Mouse (Mus musculus) liver, embryonic 13.5 days (tissue): ENCODE measurements around the gene Kdm6a. TPM values are rescaled to one million over a fixed set of nuclear protein-coding genes. Genes with fewer than 3 reads are reported as not detected.
A peak's percentile ranks its signal among the peaks of the same experiment; 100 is the strongest.

Experiments used
- ATAC-seq: fragments of 200-750 bp; cut with Nextera tagmentation; 2 replicates; pipeline ENCODE4 v1.8.0; 2017; ENCODE audit warnings: low read depth, mild to moderate bottlenecking, moderate number of reproducible peaks, moderate library complexity
- DNase-seq: peaks from one replicate; pipeline ENCODE4 v3.0.0; 2022
- H3K27ac ChIP-seq: fragments of 300-500 bp; sonication (generic); 2 replicates; pipeline ENCODE4 v1.5.1; 2015; ENCODE audit warnings: moderate library complexity, mild to moderate bottlenecking, inconsistent platforms
- H3K27me3 ChIP-seq: fragments of 300-500 bp; sonication (generic); 2 replicates; pipeline ENCODE4 v1.6.1; 2015; ENCODE audit warnings: mild to moderate bottlenecking, inconsistent platforms
- H3K36me3 ChIP-seq: fragments of 300-500 bp; sonication (generic); 2 replicates; pipeline ENCODE4 v1.6.1; 2015; ENCODE audit warnings: mild to moderate bottlenecking, inconsistent platforms
- H3K4me1 ChIP-seq: fragments of 300-500 bp; sonication (generic); replicated peaks from 2 replicates; pipeline ENCODE4 v1.6.1; 2015; ENCODE audit warnings: inconsistent platforms
- H3K4me2 ChIP-seq: fragments of 300-500 bp; sonication (generic); 2 replicates; pipeline ENCODE4 v1.6.1; 2015; ENCODE audit warnings: inconsistent platforms, mild to moderate bottlenecking, moderate library complexity
- H3K4me3 ChIP-seq: fragments of 300-500 bp; sonication (generic); replicated peaks from 2 replicates; pipeline ENCODE4 v1.5.1; 2015; ENCODE audit warnings: mild to moderate bottlenecking, inconsistent platforms
- H3K9ac ChIP-seq: fragments of 300-500 bp; sonication (generic); 2 replicates; pipeline ENCODE4 v1.6.1; 2015; ENCODE audit warnings: mild to moderate bottlenecking, inconsistent platforms
- H3K9me3 ChIP-seq: fragments of 300-500 bp; sonication (generic); replicated peaks from 2 replicates; pipeline ENCODE4 v1.6.1; 2016; ENCODE audit warnings: inconsistent platforms
- WGBS: fragments of 180-500 bp; shearing (Covaris S2); methylation state at CpG from one replicate; pipeline ENCODE4 v1.1.7; 2015; ENCODE audit not compliant: insufficient replicate concordance; 5-methylcytosine and 5-hydroxymethylcytosine counted together
- polyA plus RNA-seq: library from polyadenylated mRNA; unstranded; fragments of >200 nt; fragmentation: Nextera tagmentation; extraction: Ambion mirVana; gene quantifications from 2 replicates; pipeline ENCODE4 v1.2.1, GENCODE M21; 2015

Gene Kdm6a
- polyA plus RNA-seq = 11.1 and 18.3 TPM in 2 replicates

GRCm38 (mm10) chrX:18162192-18162857, at the start of gene Kdm6a:
Gene Kdm6a, plus strand, starts transcription at chrX:18162575.
- Histone ChIP-seq H3K9ac (peak within 1 kb of the TSS; percentile 96), H3K9me3 (no peaks in the 10 kb centered on the region), H3K4me2 (peak within 1 kb of the TSS; percentile 85), H3K4me3 (peak within 1 kb of the TSS; percentile 84), H3K36me3 (no peaks in the 10 kb centered on the region), H3K27ac (peak within 1 kb of the TSS; percentile 96), H3K4me1 (peaks cover 7% of the 10 kb centered on the region; the same call in 1 of the 2 replicates), H3K27me3 (no peaks in the 10 kb centered on the region)
- WGBS = under 1% methylated on average over 49 of the region's 50 CpGs
- peak; percentile 95 for ATAC-seq
- DNase-seq = peak; percentile 98

GRCm38 (mm10) chrX:18145557-18145956, 16.8 kb upstream of the Kdm6a start, which contains the start of gene Dusp21:
Gene Dusp21, plus strand, starts transcription at chrX:18145857.
- Histone ChIP-seq H3K4me2 (no peak within 1 kb of the TSS), H3K27ac (no peak within 1 kb of the TSS), H3K9me3 (no peaks in the 10 kb centered on the region), H3K27me3 (no peaks in the 10 kb centered on the region), H3K9ac (no peak within 1 kb of the TSS), H3K4me1 (no peaks in the 10 kb centered on the region), H3K4me3 (no peak within 1 kb of the TSS), H3K36me3 (no peaks in the 10 kb centered on the region)
- DNase-seq (no peak), ATAC-seq (no peak)
- WGBS = 96% methylated on average over 1 of the region's 1 CpGs

- H3K4me2 ChIP-seq = peak overlapping the region; percentile 85
These were observed 1.5 kb upstream of the Kdm6a start for GRCm38 (mm10) chrX:18160734-18161442.

GRCm38 (mm10) chrX:18161796-18162191, 581 bp upstream of the Kdm6a start:
- Histone ChIP-seq H3K9me3 (no peaks in the 10 kb centered on the region), H3K27ac (peak overlapping the region; percentile 74), H3K4me2 (peak overlapping the region; percentile 85), H3K27me3 (no peaks in the 10 kb centered on the region), H3K4me1 (peaks cover 2% of the 10 kb centered on the region; the same call in 1 of the 2 replicates), H3K9ac (peak overlapping the region; percentile 82), H3K36me3 (no peaks in the 10 kb centered on the region), H3K4me3 (peak overlapping the region; percentile 84)
- WGBS = 1% methylated on average over 27 of the region's 28 CpGs
- ATAC-seq = peak; percentile 55
- DNase-seq = peak; percentile 37

More at GRCm38 (mm10) chrX:18160734-18161442, 1.5 kb upstream of the Kdm6a start:
- Histone ChIP-seq H3K9ac (no peak overlapping the region; the same call in 1 of the 2 replicates), H3K9me3 (no peaks in the 10 kb centered on the region), H3K27ac (no peak overlapping the region), H3K27me3 (no peaks in the 10 kb centered on the region), H3K36me3 (no peaks in the 10 kb centered on the region), H3K4me3 (no peak overlapping the region), H3K4me1 (no peaks in the 10 kb centered on the region)
- 48% methylated on average over 4 of the region's 4 CpGs for WGBS
- ATAC-seq (no peak), DNase-seq (no peak)

- DNase-seq (peak; percentile 40), ATAC-seq (peak; percentile 24)
- Histone ChIP-seq H3K9ac (peak overlapping the region; percentile 96), H3K4me3 (peak overlapping the region; percentile 84), H3K9me3 (no peaks in the 10 kb centered on the region), H3K27me3 (no peaks in the 10 kb centered on the region), H3K27ac (peak overlapping the region; percentile 96), H3K36me3 (no peaks in the 10 kb centered on the region), H3K4me1 (peaks cover 8% of the 10 kb centered on the region; the same call in 1 of the 2 replicates), H3K4me2 (peak overlapping the region; percentile 55)
- under 1% methylated on average over 88 of the region's 95 CpGs for WGBS
These were observed 721 bp downstream of the Kdm6a start for GRCm38 (mm10) chrX:18162861-18163731.

- H3K27ac ChIP-seq = peak overlapping the region; percentile 96
- H3K4me3 ChIP-seq = peak overlapping the region; percentile 84
- no peaks in the 10 kb centered on the region for H3K9me3 ChIP-seq
- peaks cover 8% of the 10 kb centered on the region; the same call in 1 of the 2 replicates for H3K4me1 ChIP-seq
- H3K9ac ChIP-seq = peak overlapping the region; percentile 96
- peak overlapping the region; percentile 55 for H3K4me2 ChIP-seq
- DNase-seq (peak; percentile 42), ATAC-seq (no peak)
- no peaks in the 10 kb centered on the region for H3K36me3 ChIP-seq
- H3K27me3 ChIP-seq = no peaks in the 10 kb centered on the region
- 2% methylated on average over 10 of the region's 10 CpGs for WGBS
These were observed 1.7 kb downstream of the Kdm6a start for GRCm38 (mm10) chrX:18163917-18164624.

GRCm38 (mm10) chrX:18165121-18165520, 2.7 kb downstream of the Kdm6a start:
- ATAC-seq (no peak), DNase-seq (no peak)
- H3K4me1 ChIP-seq = peaks cover 8% of the 10 kb centered on the region; the same call in 1 of the 2 replicates
- no peaks in the 10 kb centered on the region for H3K36me3 ChIP-seq
- no peak overlapping the region for H3K4me2 ChIP-seq
- H3K9ac ChIP-seq = no peak overlapping the region; the same call in 1 of the 2 replicates
- 41% methylated on average over 2 of the region's 2 CpGs for WGBS
- no peaks in the 10 kb centered on the region for H3K27me3 ChIP-seq
- no peak overlapping the region for H3K27ac ChIP-seq
- peak overlapping the region; percentile 84 for H3K4me3 ChIP-seq
- H3K9me3 ChIP-seq = no peaks in the 10 kb centered on the region

GRCm38 (mm10) chrX:18166961-18167360, 4.6 kb downstream of the Kdm6a start:
- H3K9ac ChIP-seq = 0 out of 2 replicates have a peak overlapping the region, but pooled peaks have one; percentile 13
- 63% methylated on average over 3 of the region's 3 CpGs for WGBS
- DNase-seq = no peak
- H3K36me3 ChIP-seq = no peaks in the 10 kb centered on the region
- peaks cover 8% of the 10 kb centered on the region; the same call in 1 of the 2 replicates for H3K4me1 ChIP-seq
- H3K4me2 ChIP-seq = peak overlapping the region; percentile 30; the same call in 1 of the 2 replicates
- H3K4me3 ChIP-seq = no peak overlapping the region
- ATAC-seq = no peak
- no peaks in the 10 kb centered on the region for H3K27me3 ChIP-seq
- H3K9me3 ChIP-seq = no peaks in the 10 kb centered on the region
- H3K27ac ChIP-seq = no peak overlapping the region; the same call in 1 of the 2 replicates

- H3K4me1 ChIP-seq = peaks cover 18% of the 10 kb centered on the region
- DNase-seq (no peak), ATAC-seq (no peak)
- no peak overlapping the region for H3K4me3 ChIP-seq
- H3K9ac ChIP-seq = no peak overlapping the region
- 89% methylated on average over 1 of the region's 1 CpGs for WGBS
- H3K4me2 ChIP-seq = no peak overlapping the region
- no peak overlapping the region for H3K27ac ChIP-seq
- no peaks in the 10 kb centered on the region for H3K9me3 ChIP-seq
- H3K36me3 ChIP-seq = no peaks in the 10 kb centered on the region
- H3K27me3 ChIP-seq = no peaks in the 10 kb centered on the region
These were observed 6.6 kb downstream of the Kdm6a start for GRCm38 (mm10) chrX:18168940-18169339.

GRCm38 (mm10) chrX:18174831-18175230, 12.5 kb downstream of the Kdm6a start:
- Histone ChIP-seq H3K4me2 (no peak overlapping the region), H3K4me3 (no peak overlapping the region), H3K27ac (no peak overlapping the region), H3K9me3 (no peaks in the 10 kb centered on the region), H3K27me3 (no peaks in the 10 kb centered on the region), H3K9ac (no peak overlapping the region), H3K4me1 (peaks cover 42% of the 10 kb centered on the region), H3K36me3 (no peaks in the 10 kb centered on the region)
- ATAC-seq = no peak
- WGBS = 68% methylated on average over 4 of the region's 4 CpGs
- DNase-seq = no peak
